Mouse (Mus musculus): Measurements from ENCODE around the gene Dgcr2. TPM values are rescaled to one million over a fixed set of nuclear protein-coding genes. Genes with fewer than 3 reads are reported as not detected.

Dgcr2 gene
- total and polyA plus RNA-seq, 3 experiments = 20.5 to 27.8 (median 25.5) TPM

GRCm38 (mm10) chr16:17815411-17816402 is 82.7 kb downstream of the Dgcr2 start:
- peaks cover 5% of the 10 kb centered on the region; the same call in 1 of the 2 replicates for H3K9me3 ChIP-seq (replicated peaks)
- no peak for DNase-seq (ENCODE audit: low spot score)
- H3K27me3 ChIP-seq (ENCODE audit: insufficient read depth, low read length) = peaks cover 56% of the 10 kb centered on the region
- ATAC-seq (ENCODE audit: extremely low read depth, insufficient number of reproducible peaks, low FRiP score, poor library complexity, severe bottlenecking) = no peak
- peak overlapping the region; percentile 11; the same call in 1 of the 2 replicates for H3K4me3 ChIP-seq (ENCODE audit: low read depth, low read length)
- no peaks in the 10 kb centered on the region for H3K36me3 ChIP-seq (replicated peaks)
- TF ChIP-seq GATA1 (IDR thresholded peaks at IDR 0.05; ENCODE audit: borderline replicate concordance, low read length) (no peak), CTCF (IDR thresholded peaks at IDR 0.05; ENCODE audit: low read depth, low read length) (peak; percentile 74)
- H3K4me1 ChIP-seq (ENCODE audit: insufficient read depth, low read depth, low read length) = peaks cover 5% of the 10 kb centered on the region; the same call in 1 of the 2 replicates

- DNase-seq (ENCODE audit: low spot score) (no peak), ATAC-seq (ENCODE audit: extremely low read depth, insufficient number of reproducible peaks, low FRiP score, poor library complexity, severe bottlenecking) (no peak)
- Histone ChIP-seq H3K4me3 (ENCODE audit: low read depth, low read length) (no peak overlapping the region), H3K9me3 (replicated peaks) (peaks cover 5% of the 10 kb centered on the region; the same call in 1 of the 2 replicates), H3K27me3 (ENCODE audit: insufficient read depth, low read length) (peaks cover 63% of the 10 kb centered on the region), H3K4me1 (ENCODE audit: insufficient read depth, low read depth, low read length) (peaks cover 5% of the 10 kb centered on the region; the same call in 1 of the 2 replicates), H3K36me3 (replicated peaks) (no peaks in the 10 kb centered on the region)
- no peak for TF ChIP-seq TAL1 (conservative IDR thresholded peaks at IDR 0.05; ENCODE audit: low read depth, low read length)
- no peak for TF ChIP-seq GATA1 (IDR thresholded peaks at IDR 0.05; ENCODE audit: borderline replicate concordance, low read length)
- no peak for TF ChIP-seq POLR2AphosphoS5 (IDR thresholded peaks at IDR 0.05; ENCODE audit: insufficient replicate concordance, low read depth, low read length)
- TF ChIP-seq GATA2 (IDR thresholded peaks at IDR 0.05; ENCODE audit: borderline replicate concordance, low read depth, low read length) = no peak
- no peak for TF ChIP-seq CTCF (IDR thresholded peaks at IDR 0.05; ENCODE audit: low read depth, low read length)
These were observed 85.2 kb downstream of the Dgcr2 start for GRCm38 (mm10) chr16:17813173-17813572.

GRCm38 (mm10) chr16:17812120-17812519 is 86.2 kb downstream of the Dgcr2 start:
- no peak; the same call in 1 of the 2 replicates for ATAC-seq (ENCODE audit: extremely low read depth, insufficient number of reproducible peaks, low FRiP score, poor library complexity, severe bottlenecking)
- no peak overlapping the region for H3K4me3 ChIP-seq (ENCODE audit: low read depth, low read length)
- TF ChIP-seq GATA2 (IDR thresholded peaks at IDR 0.05; ENCODE audit: borderline replicate concordance, low read depth, low read length) (no peak), CTCF (IDR thresholded peaks at IDR 0.05; ENCODE audit: low read depth, low read length) (peak; percentile 40; the same call in 1 of the 2 replicates)
- no peaks in the 10 kb centered on the region for H3K36me3 ChIP-seq (replicated peaks)
- peaks cover 71% of the 10 kb centered on the region for H3K27me3 ChIP-seq (ENCODE audit: insufficient read depth, low read length)
- H3K9me3 ChIP-seq (replicated peaks) = peaks cover 5% of the 10 kb centered on the region; the same call in 1 of the 2 replicates
- peaks cover 5% of the 10 kb centered on the region; the same call in 1 of the 2 replicates for H3K4me1 ChIP-seq (ENCODE audit: insufficient read depth, low read depth, low read length)
- DNase-seq (ENCODE audit: low spot score) = peak; percentile 45

- Histone ChIP-seq H3K27me3 (ENCODE audit: insufficient read depth, low read length) (peaks cover 68% of the 10 kb centered on the region), H3K4me3 (ENCODE audit: low read depth, low read length) (no peak overlapping the region), H3K4me1 (ENCODE audit: insufficient read depth, low read depth, low read length) (peaks cover 4% of the 10 kb centered on the region), H3K9me3 (replicated peaks) (0 out of 2 replicates have a peak, but pooled peaks cover 2% of the 10 kb centered on the region), H3K36me3 (replicated peaks) (no peaks in the 10 kb centered on the region)
- ATAC-seq (ENCODE audit: extremely low read depth, insufficient number of reproducible peaks, low FRiP score, poor library complexity, severe bottlenecking) = no peak
- DNase-seq (ENCODE audit: low spot score) = no peak
- TF ChIP-seq CTCF (IDR thresholded peaks at IDR 0.05; ENCODE audit: low read depth, low read length) (no peak), TAL1 (conservative IDR thresholded peaks at IDR 0.05; ENCODE audit: low read depth, low read length) (no peak), GATA1 (IDR thresholded peaks at IDR 0.05; ENCODE audit: borderline replicate concordance, low read length) (no peak), GATA2 (IDR thresholded peaks at IDR 0.05; ENCODE audit: borderline replicate concordance, low read depth, low read length) (no peak), POLR2AphosphoS5 (IDR thresholded peaks at IDR 0.05; ENCODE audit: insufficient replicate concordance, low read depth, low read length) (no peak)
These were observed 88.7 kb downstream of the Dgcr2 start for GRCm38 (mm10) chr16:17809711-17810110.

- TF ChIP-seq CTCF (IDR thresholded peaks at IDR 0.05; ENCODE audit: low read depth, low read length) (no peak), GATA2 (IDR thresholded peaks at IDR 0.05; ENCODE audit: borderline replicate concordance, low read depth, low read length) (no peak), POLR2AphosphoS5 (IDR thresholded peaks at IDR 0.05; ENCODE audit: insufficient replicate concordance, low read depth, low read length) (no peak), TAL1 (conservative IDR thresholded peaks at IDR 0.05; ENCODE audit: low read depth, low read length) (no peak), GATA1 (IDR thresholded peaks at IDR 0.05; ENCODE audit: borderline replicate concordance, low read length) (no peak)
These were observed 89.2 kb downstream of the Dgcr2 start for GRCm38 (mm10) chr16:17809125-17809524.

GRCm38 (mm10) chr16:17807192-17808009 is 91.0 kb downstream of the Dgcr2 start:
- Histone ChIP-seq H3K27me3 (ENCODE audit: insufficient read depth, low read length) (peaks cover 74% of the 10 kb centered on the region), H3K4me3 (ENCODE audit: low read depth, low read length) (no peak overlapping the region), H3K9me3 (replicated peaks) (peaks cover 13% of the 10 kb centered on the region), H3K4me1 (ENCODE audit: insufficient read depth, low read depth, low read length) (peaks cover 8% of the 10 kb centered on the region), H3K36me3 (replicated peaks) (no peaks in the 10 kb centered on the region)
- DNase-seq (ENCODE audit: low spot score) (no peak), ATAC-seq (ENCODE audit: extremely low read depth, insufficient number of reproducible peaks, low FRiP score, poor library complexity, severe bottlenecking) (no peak)
- TF ChIP-seq TAL1 (conservative IDR thresholded peaks at IDR 0.05; ENCODE audit: low read depth, low read length) = no peak
- TF ChIP-seq GATA2 (IDR thresholded peaks at IDR 0.05; ENCODE audit: borderline replicate concordance, low read depth, low read length) = no peak
- no peak for TF ChIP-seq GATA1 (IDR thresholded peaks at IDR 0.05; ENCODE audit: borderline replicate concordance, low read length)
- no peak for TF ChIP-seq POLR2AphosphoS5 (IDR thresholded peaks at IDR 0.05; ENCODE audit: insufficient replicate concordance, low read depth, low read length)
- no peak for TF ChIP-seq CTCF (IDR thresholded peaks at IDR 0.05; ENCODE audit: low read depth, low read length)

More at GRCm38 (mm10) chr16:17809125-17809524, 89.2 kb downstream of the Dgcr2 start:
- no peak overlapping the region for H3K4me3 ChIP-seq (ENCODE audit: low read depth, low read length)
- H3K36me3 ChIP-seq (replicated peaks) = no peaks in the 10 kb centered on the region
- DNase-seq (ENCODE audit: low spot score) (no peak), ATAC-seq (ENCODE audit: extremely low read depth, insufficient number of reproducible peaks, low FRiP score, poor library complexity, severe bottlenecking) (no peak)
- peaks cover 8% of the 10 kb centered on the region for H3K4me1 ChIP-seq (ENCODE audit: insufficient read depth, low read depth, low read length)
- H3K9me3 ChIP-seq (replicated peaks) = 0 out of 2 replicates have a peak, but pooled peaks cover 2% of the 10 kb centered on the region
- H3K27me3 ChIP-seq (ENCODE audit: insufficient read depth, low read length) = peaks cover 71% of the 10 kb centered on the region

All from G1E (cell line).